Mouse (Mus musculus): ENCODE measurements around the gene Klc1. TPM values are rescaled to one million over a fixed set of nuclear protein-coding genes. Genes with fewer than 3 reads are reported as not detected.

Klc1 gene
- polyA plus RNA-seq (2012; rRNA removed): 102 and 104 TPM in 2 replicates

DNA sequence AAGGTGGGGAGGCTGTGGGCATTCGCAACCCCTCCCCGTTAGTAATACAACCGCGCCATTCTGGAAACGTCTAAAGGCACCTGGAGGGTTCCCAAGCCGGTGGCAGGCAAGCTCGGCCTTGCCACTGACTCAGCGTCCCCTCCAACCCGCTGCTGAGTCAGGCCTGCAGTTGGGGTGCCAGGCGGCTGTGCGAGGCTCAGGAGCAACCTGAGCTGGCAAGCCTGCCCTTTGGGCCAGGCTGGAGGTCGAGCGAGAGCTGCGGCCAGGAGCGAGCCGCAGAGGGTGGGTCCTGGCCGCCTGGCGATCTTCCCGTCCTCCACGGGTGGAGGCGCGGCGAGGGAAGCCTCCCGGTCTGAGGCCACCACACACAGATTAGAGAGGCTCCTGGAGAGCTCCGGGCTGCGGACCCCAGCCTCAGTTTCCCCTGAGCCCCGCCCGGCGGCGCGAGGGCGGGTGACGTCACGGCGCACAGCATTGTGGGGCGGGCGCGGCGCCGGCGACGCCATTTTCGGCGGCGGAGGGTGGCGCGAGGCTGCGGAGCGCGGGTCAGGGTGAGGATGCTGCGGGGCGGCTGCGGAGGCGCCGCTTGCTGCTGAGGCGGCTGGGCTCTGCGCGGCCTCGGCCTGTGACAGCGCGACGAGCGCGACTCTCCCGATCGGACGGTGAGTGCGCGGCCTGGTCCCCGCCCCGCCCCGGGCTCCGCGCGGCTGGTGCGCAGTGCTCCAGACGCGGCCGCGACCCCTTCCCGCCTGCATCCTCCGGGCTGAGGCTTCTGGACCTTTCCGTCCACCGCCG is at the start of gene Klc1:
Klc1 (plus strand) TSS at position 469 of the 795 bp plus-strand sequence.

DNA sequence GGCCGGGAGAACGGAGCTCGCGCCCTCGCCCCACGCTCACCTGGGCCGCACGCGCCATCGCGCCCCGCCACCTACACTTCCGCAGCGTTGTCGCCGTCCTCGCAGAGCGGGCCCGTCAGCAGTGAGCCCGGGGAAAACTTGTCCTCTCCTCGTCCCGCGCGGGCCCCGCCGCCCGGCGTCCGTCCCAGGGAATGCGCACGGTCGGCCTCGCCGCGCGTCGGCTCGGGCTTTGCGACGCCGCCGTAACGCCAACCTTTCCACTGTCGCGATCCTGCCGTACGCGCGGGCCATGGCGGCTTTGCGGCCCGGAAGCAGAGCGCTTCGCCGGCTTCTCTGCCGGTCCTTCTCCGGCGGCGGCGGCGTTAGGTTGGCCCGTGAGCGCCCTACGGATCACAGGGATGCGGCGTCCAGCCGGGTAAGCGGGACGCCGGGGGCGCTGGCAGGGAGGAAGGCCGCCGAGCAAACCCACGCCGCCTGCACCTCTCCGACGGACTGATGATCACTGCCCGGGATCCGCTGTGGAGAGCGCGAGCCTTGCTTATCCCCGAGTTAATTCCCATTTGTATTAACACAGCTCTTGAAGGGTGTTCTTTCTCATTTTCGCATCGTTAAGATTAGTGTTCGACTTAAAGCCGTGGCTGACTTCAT is 45.5 kb upstream of the Klc1 start, which contains the start of the genes Bag5 and Apopt1:
Bag5 (minus strand) TSS at position 254 of the 648 bp plus-strand sequence.
Apopt1 (plus strand) TSS at position 258 of the 648 bp plus-strand sequence.

DNA sequence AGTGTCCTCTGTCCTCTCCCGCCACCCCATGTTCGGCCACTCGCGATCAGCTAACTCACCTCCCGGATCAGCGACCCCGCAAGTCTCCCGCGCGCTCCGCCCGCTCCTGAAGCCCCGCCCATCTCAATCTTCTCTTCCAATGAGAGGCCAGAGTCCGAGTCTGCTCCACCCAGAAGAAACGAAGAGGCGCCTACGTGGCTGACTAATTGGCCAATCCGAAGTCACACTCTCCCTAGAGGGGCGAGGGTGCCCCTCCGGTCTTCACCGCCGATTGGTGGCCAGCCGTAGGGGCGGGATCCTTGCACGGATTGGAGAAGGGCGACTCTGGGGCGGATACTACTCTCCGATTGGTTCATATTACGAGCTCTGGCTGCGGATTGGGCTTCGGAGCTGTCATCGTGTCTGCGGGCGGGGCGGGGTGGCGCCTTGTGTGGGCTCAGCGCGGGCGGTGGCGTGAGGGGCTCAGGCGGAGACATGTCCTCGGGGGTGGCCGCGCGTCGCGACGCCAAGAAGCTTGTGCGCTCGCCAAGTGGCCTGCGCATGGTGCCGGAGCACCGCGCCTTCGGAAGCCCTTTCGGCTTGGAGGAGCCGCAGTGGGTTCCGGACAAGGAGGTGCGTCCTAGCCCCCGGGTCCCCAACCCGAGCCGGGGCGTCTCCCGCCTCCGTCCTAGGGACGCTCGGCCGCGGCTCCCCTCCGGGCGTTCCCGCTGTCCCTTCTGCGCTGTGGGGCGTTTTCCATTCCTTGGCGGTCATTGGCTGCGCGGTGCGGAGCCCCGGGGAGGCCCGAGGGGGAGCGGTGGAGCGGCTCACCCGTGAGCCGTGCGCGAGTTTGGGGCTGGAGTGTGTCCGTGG is 55.3 kb downstream of the Klc1 start, which contains the start of the genes Xrcc3 and Zfyve21:
Xrcc3 (minus strand) TSS at position 108 of the 852 bp plus-strand sequence.
Zfyve21 (plus strand) TSS at position 405 of the 852 bp plus-strand sequence.

Other genes starting within 250 kb of the Klc1 start
- gene Eif5, start 220.8 kb upstream of the Klc1 start, polyA plus RNA-seq (2012; rRNA removed): 81.9 and 99.6 TPM in 2 replicates
- 24.0 and 28.9 TPM in 2 replicates for gene Mark3, start 184.3 kb upstream of the Klc1 start, polyA plus RNA-seq (2012; rRNA removed)
- 744 and 946 TPM in 2 replicates for gene Ckb, start 86.5 kb upstream of the Klc1 start, polyA plus RNA-seq (2012; rRNA removed)
- gene Trmt61a, start 80.7 kb upstream of the Klc1 start, polyA plus RNA-seq (2012; rRNA removed): 29.6 and 41.0 TPM in 2 replicates
- 7.2 and 7.6 TPM in 2 replicates for gene Bag5, start 45.6 kb upstream of the Klc1 start, polyA plus RNA-seq (2012; rRNA removed)
- 37.4 and 41.9 TPM in 2 replicates for gene Apopt1, start 45.6 kb upstream of the Klc1 start, polyA plus RNA-seq (2012; rRNA removed)
- gene Xrcc3, start 55.0 kb downstream of the Klc1 start, polyA plus RNA-seq (2012; rRNA removed): 6.7 and 7.9 TPM in 2 replicates
- 45.8 and 54.2 TPM in 2 replicates for gene Zfyve21, start 55.3 kb downstream of the Klc1 start, polyA plus RNA-seq (2012; rRNA removed)
- gene Ppp1r13b, start 149.3 kb downstream of the Klc1 start, polyA plus RNA-seq (2012; rRNA removed): 23.8 and 25.4 TPM in 2 replicates
- gene Atp5mpl, start 208.1 kb downstream of the Klc1 start, polyA plus RNA-seq (2012; rRNA removed): 22.8 and 39.5 TPM in 2 replicates
- 0.02 and 0.13 TPM in 2 replicates for gene Tdrd9, start 212.7 kb downstream of the Klc1 start, polyA plus RNA-seq (2012; rRNA removed)
- 0.13 TPM in 1 of 2 replicates, not detected in the other for gene Rd3l, start 222.5 kb downstream of the Klc1 start, polyA plus RNA-seq (2012; rRNA removed)